Mouse (Mus musculus) ES-Bruce4 (cell line): ENCODE measurements around the gene Tvp23a.

ENCODE experiments used
- CTCF ChIP-seq: IDR thresholded peaks from one replicate; pipeline ENCODE4 v1.8.1; 2011; ENCODE audit warnings: low read depth, low read length
- POLR2A ChIP-seq: IDR thresholded peaks from one replicate; pipeline ENCODE4 v1.8.1; 2011; ENCODE audit warnings: low read length; ENCODE audit not compliant: insufficient read depth

DNA sequence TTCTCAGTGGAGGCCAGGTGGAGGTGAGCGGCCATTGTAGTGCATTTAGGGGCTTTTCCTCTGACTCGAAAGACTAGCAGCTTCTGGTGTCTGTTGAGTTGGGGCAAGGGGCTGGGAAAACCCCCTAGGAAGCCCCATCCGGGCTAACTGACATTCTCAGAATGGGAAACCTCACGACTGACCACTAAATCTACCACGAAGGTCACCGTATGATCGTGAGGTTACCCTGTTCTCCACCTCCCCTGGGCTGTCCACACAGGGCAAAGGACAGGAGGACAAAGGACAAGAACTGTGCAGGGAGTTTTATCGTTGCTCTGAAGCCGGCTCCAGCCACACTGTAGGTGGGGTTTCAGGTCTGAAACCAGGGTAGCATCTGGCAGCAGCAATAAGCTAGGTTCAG is 1.8 kb upstream of the Tvp23a start:
- TF ChIP-seq POLR2A (no peak), CTCF (no peak)
